Mouse (Mus musculus): Measurements from ENCODE around the gene Camp. TPM values are rescaled to one million over a fixed set of nuclear protein-coding genes. Genes with fewer than 3 reads are reported as not detected.

Gene Camp
- polyA plus RNA-seq (2012; rRNA removed), result 0.54 and 0.88 TPM in 2 replicates

GRCm38 (mm10) chr9:109849312-109849758, at the start of gene Camp:
Gene Camp, minus strand, starts transcription at chr9:109849617.

DNA sequence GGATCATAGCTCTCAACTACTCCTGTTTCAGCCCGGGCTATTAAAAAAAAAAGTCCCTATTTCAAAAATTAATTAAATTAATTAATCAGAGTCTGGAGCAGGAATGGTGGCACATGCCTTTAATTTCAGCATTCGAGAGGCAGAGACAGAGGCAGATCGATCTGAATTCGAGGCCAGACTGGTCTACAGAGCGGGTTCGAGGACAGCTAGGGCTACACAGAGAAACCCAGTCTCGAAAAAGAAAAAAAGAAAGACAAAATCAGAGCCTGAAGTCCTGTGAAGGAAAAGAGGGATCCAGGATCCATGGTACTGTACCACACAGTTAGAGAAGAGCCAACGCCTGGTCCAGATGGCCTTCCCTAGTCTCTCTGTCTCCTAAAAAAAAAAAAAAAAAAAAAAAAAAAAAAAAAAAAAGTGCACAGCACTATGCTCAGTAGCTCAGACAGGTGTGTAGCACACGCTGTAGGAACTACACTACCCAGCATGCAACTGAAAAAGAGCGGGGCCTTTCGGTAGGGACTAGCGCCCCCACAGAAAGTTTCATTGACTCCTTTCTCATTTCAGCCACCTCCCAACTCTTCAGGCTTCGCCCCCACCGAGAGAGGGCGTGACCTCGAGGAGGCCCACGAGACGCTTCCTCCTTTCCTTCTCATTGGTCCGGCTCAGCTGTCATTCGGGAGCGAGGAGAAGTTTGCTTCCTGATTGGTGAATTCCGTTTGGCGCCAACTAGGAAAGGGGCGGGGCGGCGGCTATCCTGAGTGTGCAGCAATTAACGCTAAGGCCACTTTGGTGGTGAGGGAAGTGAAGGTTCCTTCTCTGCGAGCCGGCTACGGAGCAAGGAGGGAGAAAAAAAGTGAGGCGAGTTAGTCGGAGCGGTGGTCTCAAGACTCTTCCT, 25.6 kb upstream of the Camp start, which contains the start of gene Cdc25a:
Gene Cdc25a (plus strand): TSS at position 783 of the 895 bp plus-strand sequence.

DNA sequence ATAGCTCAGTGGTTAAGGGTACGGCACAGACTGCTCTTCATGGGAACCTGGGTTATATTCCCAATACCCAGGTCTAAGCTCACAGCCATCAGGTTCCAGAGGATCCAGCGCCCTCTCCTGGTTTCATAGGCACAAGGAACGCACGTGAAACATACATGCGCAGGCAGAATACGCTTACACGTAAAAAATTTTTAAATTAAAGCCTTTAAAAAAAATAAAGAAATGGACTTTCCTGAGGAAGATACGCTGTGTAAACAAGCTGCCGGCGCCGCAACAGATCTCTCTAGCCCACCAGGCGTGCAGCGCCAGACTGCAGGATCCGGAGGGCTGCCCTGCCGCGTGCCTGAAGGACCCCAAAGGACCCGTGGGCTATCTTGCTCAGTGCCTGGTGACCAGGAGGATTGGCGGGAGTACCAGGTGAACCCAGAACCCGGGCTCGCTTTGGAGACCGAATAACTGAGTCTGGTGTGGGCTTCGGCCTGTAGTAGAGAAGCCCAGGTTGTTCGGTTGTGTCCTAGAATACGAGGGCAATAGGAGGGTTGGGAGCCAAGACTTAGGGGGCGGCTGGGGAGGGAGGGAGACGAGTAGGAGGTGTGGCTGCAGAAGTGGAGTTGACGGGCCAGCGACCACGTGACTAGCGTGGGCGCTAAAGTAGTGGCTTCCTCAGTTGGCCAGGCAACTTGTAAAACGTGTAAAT, 16.9 kb downstream of the Camp start, which contains the start of gene Nme6:
Gene Nme6 (plus strand): TSS at position 359 of the 697 bp plus-strand sequence.

DNA sequence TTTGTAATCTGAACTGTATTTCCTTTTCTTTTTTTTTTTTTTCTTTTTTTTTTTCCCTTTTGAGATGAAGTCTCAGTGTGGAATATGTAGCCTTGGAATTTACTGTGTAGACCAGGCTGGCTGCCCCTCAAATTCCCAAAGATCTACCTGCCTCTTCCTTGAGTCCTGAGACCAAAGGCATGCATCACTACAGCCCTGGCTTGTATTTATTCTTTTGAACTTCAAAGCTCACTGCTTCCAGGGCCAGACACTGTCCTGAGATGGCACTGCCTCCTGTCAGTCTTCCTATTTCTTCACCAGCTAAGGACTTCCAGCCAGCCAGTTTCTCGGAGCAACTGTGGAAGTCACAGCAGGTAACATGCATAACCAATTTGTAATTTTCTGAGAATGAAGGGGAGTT, 37.4 kb downstream of the Camp start, which contains the start of gene Spink8:
Gene Spink8 (plus strand): TSS at position 301 of the 400 bp plus-strand sequence.

Other genes starting within 250 kb of the Camp start
- gene Fbxw24, start 223.6 kb downstream of the Camp start, polyA plus RNA-seq (2012; rRNA removed), result 0.09 and 0.10 TPM in 2 replicates
- gene Fbxw25, start 185.0 kb downstream of the Camp start, polyA plus RNA-seq (2012; rRNA removed), result 0.04 and 0.05 TPM in 2 replicates
- 0.06 and 0.17 TPM in 2 replicates for gene Fbxw18, start 146.9 kb downstream of the Camp start, polyA plus RNA-seq (2012; rRNA removed)
- not detected in 2 replicates for gene Fbxw26, start 103.5 kb downstream of the Camp start, polyA plus RNA-seq (2012; rRNA removed)
- gene Fbxw27, start 58.9 kb downstream of the Camp start, polyA plus RNA-seq (2012; rRNA removed), result 0.14 TPM in 1 of 2 replicates, not detected in the other
- gene Spink8, start 37.3 kb downstream of the Camp start, polyA plus RNA-seq (2012; rRNA removed), result 0.16 TPM in 1 of 2 replicates, not detected in the other
- gene Nme6, start 16.9 kb downstream of the Camp start, polyA plus RNA-seq (2012; rRNA removed), result 50.6 and 52.3 TPM in 2 replicates
- gene Cdc25a, start 26.0 kb upstream of the Camp start, polyA plus RNA-seq (2012; rRNA removed), result 18.4 and 18.6 TPM in 2 replicates
- 176 and 198 TPM in 2 replicates for gene Map4, start 81.8 kb upstream of the Camp start, polyA plus RNA-seq (2012; rRNA removed)

Data from central nervous system, embryonic 14 days (tissue).